Mouse (Mus musculus) frontal cortex, postnatal 25 days (tissue): ENCODE results near the gene Zpr1.
A peak's percentile ranks its signal among the peaks of the same experiment; 100 is the strongest.
"Not testable (repeated sequence)": the region's sequence is repeated elsewhere in the genome, so short reads cannot be mapped to it uniquely, and the experiment has no call there.

ENCODE experiments used
- DNase-seq, 2 experiments: peaks; one replicate each; pipeline ENCODE4 v3.0.0; 2022; ENCODE audit warnings: low spot score in 2 of 2

The Zpr1 gene

DNA sequence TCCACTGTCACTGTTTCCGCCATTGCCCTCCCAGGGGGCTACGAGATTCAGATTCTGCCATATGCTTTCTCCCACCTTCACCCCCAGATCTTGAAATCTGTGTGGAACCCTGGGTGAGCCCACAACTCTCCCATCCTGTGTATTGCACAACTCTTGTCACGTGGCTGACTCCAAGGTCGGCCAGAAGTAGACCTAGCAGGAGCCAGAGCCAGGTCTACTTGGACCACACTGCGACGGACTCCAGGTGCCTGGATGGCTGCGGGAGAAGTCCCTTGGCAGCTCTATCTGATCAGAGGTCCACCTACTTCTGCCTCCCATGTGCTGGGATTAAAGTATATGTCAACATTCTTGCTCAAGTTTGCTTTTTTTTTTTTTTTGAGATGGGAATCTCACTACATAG lies 11.7 kb upstream of the Zpr1 start:
- no peak for DNase-seq

DNA sequence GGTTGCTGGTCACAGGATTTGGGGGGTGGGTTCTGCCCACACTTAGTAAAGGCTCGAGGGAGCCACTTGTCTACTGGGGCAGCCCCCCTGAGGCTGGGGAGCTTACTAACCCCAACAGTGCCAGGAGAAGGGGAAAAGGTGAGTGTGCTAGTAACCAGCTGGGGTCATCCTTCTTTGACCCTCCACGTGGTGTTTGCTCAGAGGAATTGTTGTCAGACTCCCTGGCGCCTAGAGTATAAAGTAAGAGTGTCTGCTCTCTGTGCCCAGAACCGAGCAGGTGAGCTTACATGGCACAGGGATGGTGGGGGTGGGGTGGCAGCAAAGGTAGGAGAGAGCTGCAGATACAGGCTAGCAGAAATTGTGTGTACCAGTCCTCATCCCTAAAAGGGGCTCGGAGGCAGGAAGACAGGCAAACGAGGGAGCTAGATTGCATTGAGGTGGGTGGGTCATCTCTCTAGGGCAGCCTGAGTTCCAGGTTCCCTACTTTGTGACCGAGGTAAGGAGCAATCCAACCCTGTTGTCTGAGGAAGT lies 4.5 kb upstream of the Zpr1 start, which contains the start of gene Apoa5:
Gene Apoa5, plus strand, starts transcription at position 291 of the 531 bp plus-strand sequence.
- no peak for DNase-seq

DNA sequence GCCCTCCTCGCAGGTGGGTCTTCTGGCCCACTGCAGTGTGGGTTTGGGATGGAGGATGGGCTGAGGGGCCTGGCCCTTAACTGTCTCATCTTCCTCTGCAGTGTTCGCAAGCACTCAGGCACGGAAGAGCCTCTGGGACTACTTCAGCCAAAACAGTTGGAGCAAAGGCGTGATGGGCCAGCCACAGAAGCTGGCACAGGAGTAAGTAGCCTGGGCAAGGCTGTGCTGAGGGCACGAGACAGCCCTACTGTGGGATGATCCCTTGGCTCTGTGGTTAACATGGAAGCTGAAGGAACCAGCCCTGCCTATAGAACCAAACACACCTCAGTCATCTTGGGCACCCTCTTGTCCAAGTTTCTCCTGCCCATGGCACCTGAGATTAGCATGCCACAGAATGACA lies 3.7 kb upstream of the Zpr1 start:
- DNase-seq: no peak

GRCm38 (mm10) chr9:46270782-46271181 lies 2.1 kb upstream of the Zpr1 start:
- no peak for DNase-seq

GRCm38 (mm10) chr9:46272070-46272469 lies 794 bp upstream of the Zpr1 start:
- no peak for DNase-seq

DNA sequence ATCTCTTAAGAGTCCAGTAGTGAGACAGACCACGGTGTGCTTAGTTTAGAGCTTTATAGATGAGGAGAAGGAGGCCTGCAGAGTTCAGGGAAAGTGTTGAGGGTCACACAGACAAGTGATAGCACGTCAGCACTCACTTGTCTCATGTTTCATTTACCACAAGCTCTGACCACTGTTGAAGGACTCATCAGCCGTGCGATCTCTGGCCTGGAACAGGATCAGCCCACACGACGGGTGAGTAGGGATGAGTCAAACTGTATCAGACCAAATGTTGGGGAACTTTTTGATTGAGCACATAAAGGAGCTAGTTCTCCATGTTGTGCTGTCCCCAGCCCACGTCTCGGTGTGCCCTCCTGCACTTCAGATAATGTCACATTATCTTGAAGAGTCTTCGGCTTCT lies 1.6 kb downstream of the Zpr1 start:
- DNase-seq: no peak

DNA sequence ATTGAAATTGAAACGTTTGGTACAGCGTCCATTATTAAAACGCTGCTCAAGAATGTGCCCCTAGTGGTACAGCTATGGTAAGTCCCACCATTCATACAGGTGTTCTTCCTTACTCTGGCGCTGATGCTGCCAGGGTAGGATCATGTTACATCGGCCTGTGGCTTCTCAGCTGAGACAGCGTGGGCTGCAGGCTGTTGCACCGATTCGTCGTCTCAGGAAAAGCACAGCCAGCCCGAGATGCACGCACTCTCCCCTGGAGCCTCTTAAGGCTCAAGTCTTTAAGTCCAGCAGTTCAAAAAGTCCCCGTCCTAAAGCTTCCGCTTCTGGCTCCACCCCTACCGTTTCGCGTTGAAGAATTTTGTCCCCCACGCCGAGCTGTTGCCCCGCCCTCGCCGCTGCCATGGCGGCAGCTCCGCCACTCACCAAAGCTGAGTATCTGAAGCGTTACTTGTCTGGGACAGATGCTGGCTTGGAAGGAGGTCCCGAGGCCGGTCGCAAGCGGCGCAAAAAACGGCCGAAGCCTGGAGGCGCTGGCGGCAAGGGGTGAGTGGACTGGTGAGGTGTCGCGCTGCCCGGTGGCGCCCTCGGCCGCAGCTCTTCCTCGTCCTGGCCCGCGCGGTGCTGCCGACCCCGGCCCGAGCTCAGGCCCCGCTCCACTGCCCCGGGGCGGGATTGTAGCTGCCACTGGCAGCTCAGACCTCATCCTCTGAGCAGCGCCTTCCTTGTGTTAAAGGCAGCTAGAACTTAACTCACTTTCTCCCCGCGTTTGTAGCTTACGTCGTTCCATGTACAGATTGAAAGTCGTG lies 10.0 kb downstream of the Zpr1 start, which contains the start of gene Bud13:
Gene Bud13, plus strand, starts transcription at position 378 of the 806 bp plus-strand sequence.
- DNase-seq: peak; percentile 87 to 89

DNA sequence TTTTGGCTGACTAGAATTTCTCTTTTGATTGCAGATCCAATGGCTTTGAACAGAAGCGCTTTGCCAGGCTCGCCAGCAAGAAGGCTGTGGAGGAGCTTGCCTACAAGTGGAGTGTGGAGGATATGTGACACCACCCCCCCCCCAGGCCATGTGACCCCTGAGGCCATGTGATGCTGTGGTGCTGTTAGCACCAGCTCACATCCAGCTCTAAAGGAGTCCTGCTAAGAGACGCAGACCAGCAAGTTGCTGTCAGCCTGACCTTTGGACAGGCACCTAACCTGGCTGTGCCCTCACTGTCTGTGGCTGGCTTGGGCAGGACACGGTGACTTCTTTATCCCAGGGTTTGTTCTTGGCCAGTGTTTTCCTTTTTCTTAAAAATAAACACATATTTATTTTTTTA lies 25.5 kb downstream of the Zpr1 start:
- DNase-seq: no peak

- peak; percentile 29 to 47 for DNase-seq
Measured at GRCm38 (mm10) chr9:46302142-46302541, 29.3 kb downstream of the Zpr1 start.

GRCm38 (mm10) chr9:46309121-46309520 lies 36.3 kb downstream of the Zpr1 start:
- DNase-seq: no peak

DNA sequence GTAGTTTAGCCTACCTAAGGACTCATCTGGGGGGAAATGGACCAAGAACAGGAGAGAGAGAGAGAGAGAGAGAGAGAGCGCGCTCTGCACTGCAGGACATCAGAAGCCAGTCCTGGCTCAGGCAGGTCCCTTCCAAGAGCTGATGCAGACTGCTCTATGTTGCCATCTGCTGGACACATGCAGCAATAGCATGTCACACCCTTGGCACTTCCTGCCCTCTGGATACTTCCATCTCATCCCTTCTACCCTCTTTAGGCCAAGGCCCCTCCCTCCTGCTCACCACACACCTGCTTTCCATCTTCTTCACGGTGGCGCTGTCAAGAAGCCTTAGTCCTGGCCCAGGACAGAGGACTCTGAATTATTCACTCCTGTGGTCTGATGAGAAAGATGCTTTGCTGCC lies 41.6 kb downstream of the Zpr1 start:
- DNase-seq: peak in 1 of 2 experiments; percentile 51

- DNase-seq: no peak
Measured at GRCm38 (mm10) chr9:46314921-46315320, 42.1 kb downstream of the Zpr1 start.

DNA sequence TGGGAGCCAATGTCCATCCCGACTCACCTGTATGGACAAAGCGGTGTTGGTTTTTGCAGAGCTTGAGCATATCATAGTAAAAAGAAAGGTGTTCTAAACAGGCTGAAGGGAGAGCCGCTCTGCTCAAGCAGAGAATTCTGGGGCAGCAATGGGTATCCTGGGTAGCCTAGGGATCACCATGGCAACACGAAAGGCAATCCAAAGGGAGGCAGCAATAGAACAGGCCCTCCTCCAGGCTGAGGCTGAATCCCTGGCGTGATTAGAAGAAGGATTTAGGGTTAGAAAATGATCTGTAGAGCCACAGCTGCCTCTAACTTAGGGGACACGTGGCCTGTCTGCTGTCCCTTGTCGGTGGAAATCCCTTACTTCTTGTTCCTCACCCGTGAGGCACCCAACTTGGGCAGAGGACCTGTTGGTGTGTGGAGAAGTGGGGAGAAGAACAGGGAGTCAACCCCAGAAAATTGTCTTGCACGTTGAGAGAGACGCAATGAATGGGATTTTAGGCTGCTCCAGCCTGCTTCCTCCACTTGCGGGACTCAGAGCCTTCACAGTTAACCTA lies 43.0 kb downstream of the Zpr1 start:
- DNase-seq: no peak

DNA sequence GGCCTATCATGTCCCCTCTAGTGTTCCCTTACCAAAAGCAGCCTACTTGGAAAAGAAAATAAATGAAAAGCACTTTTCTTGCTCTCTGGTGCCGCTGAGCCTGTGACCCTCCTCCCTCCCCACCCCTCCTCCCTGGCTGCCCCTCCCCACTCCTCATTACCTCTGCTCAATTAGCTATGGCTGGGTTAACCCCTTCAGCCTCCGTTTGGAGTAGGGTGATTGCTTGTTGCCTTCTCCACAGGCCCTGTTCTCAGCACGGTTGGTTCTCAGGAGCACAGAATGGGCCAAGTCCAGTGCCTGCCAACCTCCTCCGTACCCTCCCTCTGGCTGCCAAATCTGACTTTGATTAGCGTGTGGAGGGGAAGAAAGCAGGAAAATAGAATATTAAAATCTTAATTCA lies 43.5 kb downstream of the Zpr1 start:
- DNase-seq: no peak

DNA sequence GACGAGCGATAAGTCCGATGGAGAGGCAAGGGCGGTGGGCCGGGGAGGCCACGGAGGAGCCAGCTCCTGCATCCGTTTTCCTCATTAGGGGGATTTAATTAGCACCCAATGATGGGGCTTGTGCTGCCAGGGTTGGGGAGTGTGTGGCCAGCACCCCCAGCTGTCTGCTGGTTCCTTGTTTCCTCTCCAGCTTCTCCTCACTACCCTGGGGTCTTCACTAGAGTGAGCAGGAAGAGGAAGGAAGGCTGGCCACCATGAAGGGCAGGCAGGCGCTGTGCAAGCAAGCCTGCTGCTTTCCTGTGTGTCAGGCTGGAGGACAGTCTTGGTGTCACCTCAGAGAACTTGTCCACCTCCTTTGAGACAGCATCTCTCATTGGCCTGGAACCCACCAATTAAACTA lies 44.0 kb downstream of the Zpr1 start:
- DNase-seq: no peak

DNA sequence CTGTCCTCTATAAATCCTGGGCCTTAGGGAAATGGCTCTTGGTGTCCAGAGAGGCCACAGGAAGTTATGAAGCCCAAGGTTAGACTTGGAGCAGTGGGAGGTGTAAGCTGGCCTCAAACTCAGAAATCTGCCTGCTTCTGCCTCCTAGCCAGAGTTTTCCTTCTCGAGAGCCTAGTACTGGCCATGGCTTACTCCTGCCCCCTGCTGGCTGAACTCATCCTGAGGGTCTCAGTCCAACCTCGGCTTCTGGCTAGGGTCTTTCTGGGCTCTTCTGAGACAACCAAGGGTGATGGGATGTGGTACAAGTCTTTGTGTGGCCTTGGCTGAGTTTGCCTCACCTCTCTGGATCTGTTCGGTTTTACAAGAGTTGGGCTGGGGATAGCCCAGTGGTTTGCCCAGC lies 45.1 kb downstream of the Zpr1 start:
- no peak for DNase-seq

DNA sequence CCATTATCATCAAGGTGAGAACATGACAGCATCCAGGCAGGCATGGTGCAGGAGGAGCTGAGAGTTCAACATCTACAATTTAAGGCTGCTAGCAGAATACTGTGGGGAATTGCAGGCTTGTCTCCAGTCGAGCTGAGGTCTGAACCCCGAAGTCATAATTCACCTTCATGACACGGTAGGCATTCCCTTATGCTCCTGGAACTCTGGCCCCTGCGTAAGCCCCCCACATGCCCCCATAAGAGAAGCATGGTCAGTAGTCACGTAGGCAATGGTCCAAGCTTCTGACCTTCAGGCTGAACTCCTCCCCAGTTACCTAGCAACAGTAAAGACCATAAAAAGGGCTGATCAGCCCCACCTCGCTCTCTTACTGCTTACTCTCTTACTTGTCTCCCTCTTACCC lies 47.0 kb downstream of the Zpr1 start, which contains the start of gene 4931429L15Rik:
Gene 4931429L15Rik, minus strand, starts transcription at position 101 of the 400 bp plus-strand sequence.
- not testable (repeated sequence) for DNase-seq

DNA sequence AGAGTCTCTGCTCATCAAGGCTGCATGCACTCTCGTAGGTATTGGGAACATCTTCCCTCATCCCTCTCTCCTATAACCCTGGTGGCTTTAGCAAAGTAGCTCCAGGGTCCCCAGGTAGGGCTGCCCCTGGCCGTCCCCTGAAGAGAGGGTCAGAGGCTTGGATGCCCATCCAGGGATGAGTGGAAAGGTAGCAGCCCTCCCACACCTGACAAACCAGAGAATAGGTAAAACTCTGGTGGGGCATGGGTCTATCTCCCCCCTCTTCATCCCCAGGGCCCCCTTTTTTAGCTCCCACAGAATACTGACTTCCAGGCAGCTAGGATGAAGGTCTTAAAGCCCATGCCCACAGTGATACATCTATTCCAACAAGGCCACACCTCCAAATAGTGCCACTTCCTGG lies 47.6 kb downstream of the Zpr1 start:
- no peak for DNase-seq

GRCm38 (mm10) chr9:46326694-46327405 lies 54.0 kb downstream of the Zpr1 start:
- DNase-seq: no peak

- DNase-seq: no peak
Measured at GRCm38 (mm10) chr9:46327706-46328571, 55.1 kb downstream of the Zpr1 start.

DNA sequence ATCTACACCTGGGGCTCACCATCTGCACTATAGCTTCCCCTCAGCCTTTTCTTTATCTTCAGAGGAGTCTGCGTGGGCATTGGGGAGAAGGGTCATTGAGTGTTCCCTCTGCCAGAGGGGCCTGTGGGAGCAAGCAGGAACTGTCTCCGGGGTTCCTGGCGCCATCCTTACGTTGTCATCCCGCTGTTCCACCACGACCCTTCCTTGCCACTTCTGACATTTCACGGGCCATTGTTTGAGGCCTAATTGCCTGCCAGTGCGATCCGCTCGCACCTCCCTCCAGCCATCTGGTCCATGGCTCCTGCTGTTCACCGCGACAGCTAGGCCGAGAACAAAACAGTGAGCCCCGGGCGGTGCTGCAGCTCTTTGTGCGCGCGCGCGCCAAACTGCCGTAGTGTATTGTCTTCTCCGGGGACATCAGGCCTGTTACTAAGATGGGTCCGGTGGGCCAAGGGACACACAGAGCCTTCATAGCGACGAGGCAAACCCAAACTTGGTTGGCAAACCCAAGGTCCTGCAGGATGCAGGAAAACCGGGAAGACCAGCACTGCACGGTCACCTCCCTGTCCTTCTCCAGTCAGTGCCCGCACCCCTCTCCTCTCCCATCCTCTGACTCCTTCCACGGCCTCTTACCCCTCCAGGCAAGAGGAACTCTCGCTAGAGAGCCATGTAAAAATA lies 55.8 kb downstream of the Zpr1 start:
- peak in 1 of 2 experiments; percentile 51 for DNase-seq
